Mouse (Mus musculus) heart, embryonic 10.5 days (tissue): ENCODE measurements around the gene Vmn1r232. TPM values are rescaled to one million over a fixed set of nuclear protein-coding genes. Genes with fewer than 3 reads are reported as not detected.

Experiments
- DNase-seq: peaks from one replicate; pipeline ENCODE4 v3.0.0-alpha.2; 2017; ENCODE audit warnings: low spot score
- H3K27ac ChIP-seq: fragments of 300-500 bp; sonication (generic); 2 replicates; pipeline ENCODE4 v1.5.1; 2016; ENCODE audit warnings: mild to moderate bottlenecking
- H3K27me3 ChIP-seq: fragments of 300-500 bp; sonication (generic); 2 replicates; pipeline ENCODE4 v1.6.1; 2016; ENCODE audit warnings: mild to moderate bottlenecking; ENCODE audit not compliant: poor library complexity, insufficient read depth, severe bottlenecking
- H3K36me3 ChIP-seq: fragments of 300-500 bp; sonication (generic); 2 replicates; pipeline ENCODE4 v1.6.1; 2016; ENCODE audit warnings: mild to moderate bottlenecking, moderate library complexity
- H3K4me1 ChIP-seq: fragments of 300-500 bp; sonication (generic); 2 replicates; pipeline ENCODE4 v1.6.1; 2016; ENCODE audit warnings: mild to moderate bottlenecking
- H3K4me3 ChIP-seq: fragments of 300-500 bp; sonication (generic); 2 replicates; pipeline ENCODE4 v1.5.1; 2016; ENCODE audit warnings: mild to moderate bottlenecking, moderate library complexity
- H3K9me3 ChIP-seq: fragments of 300-500 bp; sonication (generic); 2 replicates; pipeline ENCODE4 v1.6.1; 2016; ENCODE audit warnings: mild to moderate bottlenecking, moderate library complexity
- WGBS: fragments of 180-500 bp; shearing (Covaris S2); methylation state at CpG from one replicate; pipeline ENCODE4 v1.1.7; 2016; 5-methylcytosine and 5-hydroxymethylcytosine counted together
- polyA plus RNA-seq: library from polyadenylated mRNA; unstranded; fragments of >200 nt; fragmentation: Nextera tagmentation; extraction: Ambion mirVana; gene quantifications from 2 replicates; pipeline ENCODE4 v1.2.1, GENCODE M21; 2016

Vmn1r232 gene
- polyA plus RNA-seq: not detected in 2 replicates

GRCm38 (mm10) chr17:20919614-20920013, at the start of gene Vmn1r232:
Gene Vmn1r232 (minus strand): TSS chr17:20919714.
- WGBS: 44% methylated on average over 1 of the region's 1 CpGs
- Histone ChIP-seq H3K27me3 (no peaks in the 10 kb centered on the region), H3K4me1 (no peaks in the 10 kb centered on the region), H3K27ac (no peak within 1 kb of the TSS), H3K9me3 (no peaks in the 10 kb centered on the region), H3K36me3 (no peaks in the 10 kb centered on the region), H3K4me3 (no peak within 1 kb of the TSS)
- no peak for DNase-seq

- no peak overlapping the region for H3K4me3 ChIP-seq
- no peaks in the 10 kb centered on the region for H3K4me1 ChIP-seq
- no peak for DNase-seq
- no peaks in the 10 kb centered on the region for H3K9me3 ChIP-seq
- H3K36me3 ChIP-seq: peaks cover 82% of the 10 kb centered on the region
- no peak overlapping the region for H3K27ac ChIP-seq
- H3K27me3 ChIP-seq: no peaks in the 10 kb centered on the region
Observed at GRCm38 (mm10) chr17:20966681-20967080, 47.2 kb upstream of the Vmn1r232 start.

- Histone ChIP-seq H3K9me3 (no peaks in the 10 kb centered on the region), H3K4me1 (no peaks in the 10 kb centered on the region), H3K27ac (no peak overlapping the region), H3K36me3 (peaks cover 95% of the 10 kb centered on the region), H3K4me3 (no peak overlapping the region), H3K27me3 (no peaks in the 10 kb centered on the region)
- no peak for DNase-seq
- 85% methylated on average over 4 of the region's 4 CpGs for WGBS
Observed at GRCm38 (mm10) chr17:20965421-20965820, 45.9 kb upstream of the Vmn1r232 start.

GRCm38 (mm10) chr17:20960386-20960785, 40.9 kb upstream of the Vmn1r232 start:
- no peaks in the 10 kb centered on the region for H3K27me3 ChIP-seq
- H3K36me3 ChIP-seq: peaks cover 100% of the 10 kb centered on the region
- H3K4me3 ChIP-seq: no peak overlapping the region
- H3K27ac ChIP-seq: no peak overlapping the region
- 92% methylated on average over 5 of the region's 5 CpGs for WGBS
- no peak for DNase-seq
- no peaks in the 10 kb centered on the region for H3K9me3 ChIP-seq
- H3K4me1 ChIP-seq: no peaks in the 10 kb centered on the region

GRCm38 (mm10) chr17:20946636-20947035, 27.1 kb upstream of the Vmn1r232 start:
- DNase-seq: no peak
- peaks cover 24% of the 10 kb centered on the region for H3K4me1 ChIP-seq
- no peaks in the 10 kb centered on the region for H3K9me3 ChIP-seq
- H3K4me3 ChIP-seq: peak overlapping the region; percentile 79
- H3K36me3 ChIP-seq: peaks cover 6% of the 10 kb centered on the region; the same call in 1 of the 2 replicates
- peak overlapping the region; percentile 97 for H3K27ac ChIP-seq
- H3K27me3 ChIP-seq: no peaks in the 10 kb centered on the region

GRCm38 (mm10) chr17:20946026-20946565, 26.6 kb upstream of the Vmn1r232 start:
- Histone ChIP-seq H3K4me1 (peaks cover 24% of the 10 kb centered on the region), H3K27ac (peak overlapping the region; percentile 97), H3K36me3 (0 out of 2 replicates have a peak, but pooled peaks cover under 1% of the 10 kb centered on the region), H3K27me3 (no peaks in the 10 kb centered on the region), H3K9me3 (no peaks in the 10 kb centered on the region), H3K4me3 (peak overlapping the region; percentile 79)
- 1% methylated on average over 13 of the region's 13 CpGs for WGBS
- no peak for DNase-seq

GRCm38 (mm10) chr17:20944985-20945891, 25.7 kb upstream of the Vmn1r232 start, which contains the start of gene Ppp2r1a:
Gene Ppp2r1a (plus strand): TSS chr17:20945311.
- H3K4me3 ChIP-seq: peak within 1 kb of the TSS; percentile 79
- peak; percentile 99 for DNase-seq
- H3K36me3 ChIP-seq: no peaks in the 10 kb centered on the region
- H3K9me3 ChIP-seq: no peaks in the 10 kb centered on the region
- no peaks in the 10 kb centered on the region for H3K27me3 ChIP-seq
- WGBS: under 1% methylated on average over 69 of the region's 69 CpGs
- peaks cover 24% of the 10 kb centered on the region for H3K4me1 ChIP-seq
- peak within 1 kb of the TSS; percentile 97 for H3K27ac ChIP-seq

- 61% methylated on average over 3 of the region's 3 CpGs for WGBS
- Histone ChIP-seq H3K4me3 (peak overlapping the region; percentile 79), H3K4me1 (peaks cover 24% of the 10 kb centered on the region), H3K36me3 (no peaks in the 10 kb centered on the region), H3K9me3 (no peaks in the 10 kb centered on the region), H3K27me3 (no peaks in the 10 kb centered on the region), H3K27ac (peak overlapping the region; percentile 97)
- no peak for DNase-seq
Observed at GRCm38 (mm10) chr17:20944226-20944625, 24.7 kb upstream of the Vmn1r232 start.

GRCm38 (mm10) chr17:20904991-20905390, 14.5 kb downstream of the Vmn1r232 start, which contains the start of gene Vmn1r231:
Gene Vmn1r231 (minus strand): TSS chr17:20905091.
- WGBS: 53% methylated on average over 2 of the region's 2 CpGs
- no peaks in the 10 kb centered on the region for H3K27me3 ChIP-seq
- no peak within 1 kb of the TSS for H3K27ac ChIP-seq

More at GRCm38 (mm10) chr17:20904991-20905390, 14.5 kb downstream of the Vmn1r232 start, which contains the start of gene Vmn1r231:
- Histone ChIP-seq H3K4me3 (no peak within 1 kb of the TSS), H3K36me3 (no peaks in the 10 kb centered on the region), H3K9me3 (no peaks in the 10 kb centered on the region), H3K4me1 (no peaks in the 10 kb centered on the region)
- no peak for DNase-seq

Other genes starting within 250 kb of the Vmn1r232 start
- not detected in 2 replicates for gene Vmn1r226, start 236.9 kb downstream of the Vmn1r232 start, polyA plus RNA-seq
- gene Vmn1r227, start 189.9 kb downstream of the Vmn1r232 start, polyA plus RNA-seq: not detected in 2 replicates
- gene Vmn1r228, start 133.6 kb downstream of the Vmn1r232 start, polyA plus RNA-seq: not detected in 2 replicates
- 0.02 TPM in 1 of 2 replicates, not detected in the other for gene Vmn1r229, start 108.2 kb downstream of the Vmn1r232 start, polyA plus RNA-seq
- gene Vmn1r230, start 79.3 kb downstream of the Vmn1r232 start, polyA plus RNA-seq: not detected in 2 replicates
- not detected in 2 replicates for gene Vmn1r231, start 14.6 kb downstream of the Vmn1r232 start, polyA plus RNA-seq
- 407 and 413 TPM in 2 replicates for gene Ppp2r1a, start 25.6 kb upstream of the Vmn1r232 start, polyA plus RNA-seq
- not detected in 2 replicates for gene Vmn1r233, start 76.8 kb upstream of the Vmn1r232 start, polyA plus RNA-seq
- gene Zfp160, start 89.2 kb upstream of the Vmn1r232 start, polyA plus RNA-seq: 10.1 TPM in 2 replicates